Mouse (Mus musculus): ENCODE measurements around the gene Nacad.

- TF ChIP-seq CTCF (IDR thresholded peaks at IDR 0.05; ENCODE audit: low read depth) (peak; percentile 53), EP300 (IDR thresholded peaks at IDR 0.05; ENCODE audit: low read depth) (no peak)
These were observed 8.3 kb downstream of the Nacad start for GRCm38 (mm10) chr11:6597523-6597922.

All from liver, postnatal 0 days (tissue).